Mouse (Mus musculus): ENCODE measurements around the gene Snrpd2.

DNA sequence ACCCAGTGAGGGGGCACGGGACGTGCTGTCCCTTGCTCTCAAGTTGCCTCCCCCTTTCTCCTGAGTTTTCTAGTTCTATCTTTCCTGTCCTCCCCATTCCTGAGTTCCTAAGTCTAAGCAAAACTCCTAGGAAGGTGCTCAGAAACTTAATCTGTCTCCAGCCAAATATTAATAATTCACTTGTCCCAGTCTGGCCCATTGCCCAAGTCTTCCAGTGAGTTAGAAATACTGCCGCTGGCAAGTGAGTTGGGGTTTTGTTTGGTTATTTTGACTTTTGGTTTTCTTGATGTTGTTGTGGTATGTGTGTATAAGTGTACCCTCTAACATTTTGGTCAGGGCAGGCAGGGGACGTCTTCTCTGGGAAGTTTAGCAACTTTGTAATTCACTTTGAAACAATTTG lies 27.8 kb upstream of the Snrpd2 start:
- TF ChIP-seq POLR2A (IDR thresholded peaks at IDR 0.05; ENCODE audit: insufficient read length, low read depth) (no peak), CEBPB (IDR thresholded peaks at IDR 0.05; ENCODE audit: insufficient read depth, poor library complexity, severe bottlenecking) (no peak), MYOD1 (IDR thresholded peaks at IDR 0.05; ENCODE audit: control insufficient read depth in 1 of 3, insufficient read length in 2 of 3, low read depth in 2 of 3) (no peak), POLR2AphosphoS2 (IDR thresholded peaks at IDR 0.05; ENCODE audit: insufficient read length, low read depth) (no peak), E2F4 (IDR thresholded peaks at IDR 0.05; ENCODE audit: insufficient read depth) (no peak)

Data from myocyte (in vitro differentiated cells).